Mouse (Mus musculus) right cerebral cortex, postnatal 25 days (tissue): ENCODE results near the gene Tas2r125.
"Not testable (repeated sequence)": the region's sequence is repeated elsewhere in the genome, so short reads cannot be mapped to it uniquely, and the experiment has no call there.

Source experiments
- DNase-seq: peaks from one replicate; pipeline ENCODE4 v3.0.0; 2022

Tas2r125 gene

DNA sequence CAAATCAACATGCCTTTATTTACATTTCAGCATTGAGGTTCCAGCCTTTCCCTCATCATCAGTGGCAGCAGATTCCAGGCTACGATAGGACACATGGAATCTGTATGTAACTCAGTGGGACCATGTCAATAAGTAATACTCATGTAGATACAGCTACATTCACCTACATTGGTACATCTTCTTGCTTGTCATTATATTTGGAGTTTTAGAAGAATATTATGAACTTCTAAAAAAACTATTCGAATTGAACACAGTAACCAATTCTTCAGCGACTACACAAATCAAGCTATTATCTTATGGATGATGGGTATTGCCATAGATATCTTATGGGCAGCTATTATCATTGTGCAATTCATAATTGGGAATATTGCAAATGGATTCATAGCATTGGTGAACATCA, at the start of gene Tas2r125:
Gene Tas2r125, plus strand, starts transcription at position 301 of the 400 bp plus-strand sequence.
- DNase-seq = no peak

DNA sequence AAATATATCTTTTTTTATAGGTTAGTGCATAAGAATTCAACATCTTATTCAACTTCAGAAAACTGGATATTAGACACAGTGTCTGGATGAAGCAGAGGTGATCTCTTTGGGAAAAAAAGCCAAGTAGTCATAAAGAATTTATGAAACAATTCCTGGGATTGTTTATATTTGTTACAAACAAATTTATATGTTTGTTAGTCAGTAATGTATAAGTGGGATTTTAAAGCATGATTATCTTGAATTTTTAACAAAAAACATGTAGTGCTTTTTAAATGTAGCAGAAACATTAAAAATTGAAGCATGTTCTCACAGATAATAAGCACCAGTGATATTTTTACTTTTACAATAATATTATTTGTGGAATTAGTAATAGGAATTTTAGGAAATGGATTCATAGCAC, 41.7 kb upstream of the Tas2r125 start, which contains the start of gene Tas2r110:
Gene Tas2r110, plus strand, starts transcription at position 301 of the 400 bp plus-strand sequence.
- no peak for DNase-seq

DNA sequence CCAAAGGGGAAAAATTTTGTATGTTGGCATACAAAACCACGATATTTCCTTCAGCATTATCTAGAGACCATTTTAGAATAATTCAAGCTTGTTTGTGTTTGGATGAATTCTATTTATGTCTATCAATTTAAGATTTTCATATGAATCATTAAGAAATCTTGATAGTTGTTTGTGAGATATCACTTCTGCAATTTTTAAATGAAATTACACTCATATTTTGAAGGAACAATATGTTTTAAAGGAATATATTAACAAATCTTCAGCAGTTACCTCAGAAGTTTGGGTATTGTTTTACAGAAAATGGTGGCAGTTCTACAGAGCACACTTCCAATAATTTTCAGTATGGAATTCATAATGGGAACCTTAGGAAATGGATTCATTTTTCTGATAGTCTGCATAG, 16.7 kb upstream of the Tas2r125 start, which contains the start of gene Tas2r113:
Gene Tas2r113, plus strand, starts transcription at position 301 of the 400 bp plus-strand sequence.
- DNase-seq = no peak

DNA sequence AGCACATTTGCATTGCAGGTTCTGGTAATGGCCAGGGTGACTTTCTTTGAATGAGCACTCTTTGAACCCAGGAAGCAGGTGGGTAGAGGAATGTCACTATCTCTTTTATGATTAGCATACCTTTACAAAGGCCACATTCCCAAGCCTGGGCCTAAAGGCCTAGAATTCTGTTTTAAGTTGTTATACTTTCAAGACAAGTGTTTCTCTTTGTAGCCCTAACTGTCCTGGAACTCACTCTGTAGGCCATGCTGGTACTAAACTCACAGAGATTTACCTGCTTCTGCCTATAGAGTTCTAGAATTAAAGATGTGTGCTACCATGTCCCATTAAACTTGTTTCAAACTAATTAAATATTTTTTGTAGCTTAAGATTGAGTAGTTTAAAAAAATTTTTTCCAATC, 31.9 kb downstream of the Tas2r125 start:
- DNase-seq = not testable (repeated sequence)

DNA sequence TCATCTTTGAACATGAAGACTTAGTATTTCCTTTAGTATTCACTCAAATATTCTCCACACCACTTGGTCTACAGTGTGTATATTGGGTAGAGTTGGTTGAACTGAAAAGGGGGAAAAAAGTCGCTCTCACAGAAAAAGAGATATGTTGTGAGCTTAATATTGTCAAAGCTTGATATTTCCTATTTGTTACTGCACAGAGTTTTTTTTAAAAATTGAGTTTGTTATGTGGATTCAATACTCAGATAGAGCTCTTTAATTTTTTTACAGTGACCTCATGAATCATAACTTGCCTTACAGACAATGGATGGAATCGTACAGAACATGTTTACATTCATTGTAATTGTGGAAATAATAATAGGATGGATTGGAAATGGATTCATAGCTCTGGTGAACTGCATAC, 41.4 kb downstream of the Tas2r125 start, which contains the start of gene Tas2r129:
Gene Tas2r129, plus strand, starts transcription at position 301 of the 400 bp plus-strand sequence.
- DNase-seq = no peak

DNA sequence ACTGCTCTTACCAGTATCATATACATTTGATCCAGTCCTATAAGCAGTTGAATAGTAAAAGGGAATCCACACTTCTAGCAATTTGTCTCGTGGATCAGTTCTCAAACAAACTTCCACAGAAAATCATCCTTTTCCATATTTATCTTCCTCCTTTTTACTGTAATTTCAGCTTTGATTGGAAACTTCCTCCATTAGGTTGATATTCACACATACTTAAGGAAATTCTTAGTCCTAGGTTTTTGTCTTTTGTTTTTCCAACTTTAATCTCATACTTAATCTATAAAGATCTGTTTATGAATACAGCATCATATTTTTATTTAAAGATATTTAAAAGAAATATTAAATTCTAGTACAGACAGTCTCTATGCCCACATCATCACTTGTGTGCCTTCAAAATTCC, 48.4 kb downstream of the Tas2r125 start, which contains the start of gene Tas2r131:
Gene Tas2r131, minus strand, starts transcription at position 101 of the 400 bp plus-strand sequence.
- DNase-seq = no peak
